Mouse (Mus musculus): ENCODE measurements around the gene Dcaf12. TPM values are rescaled to one million over a fixed set of nuclear protein-coding genes. Genes with fewer than 3 reads are reported as not detected.

Gene Dcaf12
- polyA plus RNA-seq, 1 experiment: 37.7 TPM

DNA sequence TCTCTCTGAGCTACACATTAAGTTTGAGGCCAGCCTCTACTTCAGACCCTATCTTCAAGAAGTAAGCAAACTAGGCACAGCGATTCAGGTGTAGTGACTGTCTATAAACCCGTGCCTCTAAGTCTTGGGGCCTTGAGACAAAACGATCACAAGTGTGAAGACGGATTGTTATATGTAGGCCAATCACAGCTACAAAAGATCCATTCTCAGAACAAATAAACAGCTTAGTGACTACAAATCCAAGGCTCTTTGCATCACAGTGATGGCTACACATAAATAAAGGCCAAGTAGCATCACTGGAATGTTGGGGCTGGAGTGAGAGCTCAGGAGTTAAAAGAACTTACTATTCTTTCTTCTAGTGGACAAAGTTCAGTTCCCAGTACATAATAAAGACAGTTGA, 55.7 kb downstream of the Dcaf12 start:
- no peak overlapping the region for H3K27ac ChIP-seq (ENCODE audit: control insufficient read depth, insufficient read depth, low read length)
- WGBS: 97% methylated on average over 4 of the region's 4 CpGs
- no peaks in the 10 kb centered on the region for H3K27me3 ChIP-seq (ENCODE audit: control insufficient read depth, insufficient read depth, low read length)
- no peaks in the 10 kb centered on the region; the same call in 1 of the 2 replicates for H3K4me1 ChIP-seq (replicated peaks; ENCODE audit: control insufficient read depth, insufficient read depth, low read length)
- H3K36me3 ChIP-seq (ENCODE audit: control insufficient read depth, insufficient read depth, low read length): peaks cover 11% of the 10 kb centered on the region
- TF ChIP-seq POLR2A (IDR thresholded peaks at IDR 0.05; ENCODE audit: control insufficient read depth, extremely low read depth, insufficient read depth, low read length, poor library complexity) (no peak), CTCF (IDR thresholded peaks at IDR 0.05; ENCODE audit: borderline replicate concordance, control insufficient read depth, extremely low read depth, insufficient read depth, low read length, poor library complexity) (no peak)
- DNase-seq: no peak
- H3K4me3 ChIP-seq (ENCODE audit: control insufficient read depth, insufficient read depth, low read length): no peak overlapping the region

DNA sequence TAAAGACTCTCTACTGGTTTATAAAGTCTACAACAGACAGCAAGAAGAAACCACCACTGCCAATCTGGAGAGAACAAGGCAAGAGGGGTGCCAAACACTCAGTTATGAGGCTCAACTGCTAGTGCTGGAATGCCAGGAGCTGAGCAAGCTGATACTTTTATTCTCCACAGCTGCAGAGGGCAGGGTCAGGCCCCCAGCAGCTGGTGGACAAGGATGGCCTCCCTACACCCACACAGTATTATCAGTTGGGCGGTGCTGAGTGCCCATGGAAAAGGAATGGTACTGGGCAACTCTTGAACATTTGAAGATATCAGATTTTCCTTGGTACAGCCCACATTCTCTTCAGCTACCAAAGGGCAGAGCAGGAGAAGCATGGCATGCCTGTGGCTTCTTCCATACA, 56.9 kb downstream of the Dcaf12 start:
- no peak for DNase-seq
- WGBS: 100% methylated on average over 1 of the region's 1 CpGs

DNA sequence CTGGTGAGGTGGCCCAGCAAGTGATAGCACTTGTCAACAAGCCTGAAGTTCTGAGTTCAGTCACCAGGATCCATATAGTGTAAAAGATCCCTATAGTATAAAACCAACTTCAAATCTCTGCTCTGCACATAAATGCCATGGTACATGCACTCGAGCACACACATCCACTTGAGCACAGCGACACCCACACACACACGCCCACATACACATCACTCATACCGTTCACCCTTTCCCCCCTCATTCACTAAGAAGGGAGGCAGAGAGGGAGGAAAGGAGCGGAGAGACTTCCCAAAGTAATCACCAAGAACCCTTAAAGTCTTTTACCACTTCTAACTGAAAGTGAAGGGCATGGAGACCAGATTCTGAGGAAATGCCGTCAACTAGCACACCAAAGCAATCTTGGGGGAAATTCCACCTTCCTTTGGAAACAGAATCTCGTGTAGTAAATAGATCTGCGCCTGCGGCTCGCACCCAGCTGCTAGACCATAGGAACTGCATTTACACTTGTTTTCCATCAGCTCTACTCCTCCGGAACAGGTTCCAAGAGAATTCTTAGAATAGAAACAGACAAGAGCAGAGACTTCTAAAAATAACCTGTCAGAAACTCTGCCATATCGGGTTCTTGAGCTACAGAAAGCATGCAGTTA, 59.0 kb downstream of the Dcaf12 start:
- TF ChIP-seq POLR2A (IDR thresholded peaks at IDR 0.05; ENCODE audit: control insufficient read depth, extremely low read depth, insufficient read depth, low read length, poor library complexity): no peak
- no peak for TF ChIP-seq CTCF (IDR thresholded peaks at IDR 0.05; ENCODE audit: borderline replicate concordance, control insufficient read depth, extremely low read depth, insufficient read depth, low read length, poor library complexity)
- 91% methylated on average over 12 of the region's 12 CpGs for WGBS
- Histone ChIP-seq H3K4me3 (ENCODE audit: control insufficient read depth, insufficient read depth, low read length) (no peak overlapping the region), H3K4me1 (replicated peaks; ENCODE audit: control insufficient read depth, insufficient read depth, low read length) (no peaks in the 10 kb centered on the region; the same call in 1 of the 2 replicates), H3K36me3 (ENCODE audit: control insufficient read depth, insufficient read depth, low read length) (0 out of 2 replicates have a peak, but pooled peaks cover 5% of the 10 kb centered on the region), H3K27ac (ENCODE audit: control insufficient read depth, insufficient read depth, low read length) (no peak overlapping the region), H3K27me3 (ENCODE audit: control insufficient read depth, insufficient read depth, low read length) (no peaks in the 10 kb centered on the region)
- no peak for DNase-seq

More for the DNA sequence above, 56.9 kb downstream of the Dcaf12 start:
- TF ChIP-seq POLR2A (IDR thresholded peaks at IDR 0.05; ENCODE audit: control insufficient read depth, extremely low read depth, insufficient read depth, low read length, poor library complexity) (no peak), CTCF (IDR thresholded peaks at IDR 0.05; ENCODE audit: borderline replicate concordance, control insufficient read depth, extremely low read depth, insufficient read depth, low read length, poor library complexity) (no peak)
- Histone ChIP-seq H3K36me3 (ENCODE audit: control insufficient read depth, insufficient read depth, low read length) (peaks cover 9% of the 10 kb centered on the region), H3K4me3 (ENCODE audit: control insufficient read depth, insufficient read depth, low read length) (no peak overlapping the region), H3K4me1 (replicated peaks; ENCODE audit: control insufficient read depth, insufficient read depth, low read length) (no peaks in the 10 kb centered on the region; the same call in 1 of the 2 replicates), H3K27me3 (ENCODE audit: control insufficient read depth, insufficient read depth, low read length) (no peaks in the 10 kb centered on the region), H3K27ac (ENCODE audit: control insufficient read depth, insufficient read depth, low read length) (no peak overlapping the region)

DNA sequence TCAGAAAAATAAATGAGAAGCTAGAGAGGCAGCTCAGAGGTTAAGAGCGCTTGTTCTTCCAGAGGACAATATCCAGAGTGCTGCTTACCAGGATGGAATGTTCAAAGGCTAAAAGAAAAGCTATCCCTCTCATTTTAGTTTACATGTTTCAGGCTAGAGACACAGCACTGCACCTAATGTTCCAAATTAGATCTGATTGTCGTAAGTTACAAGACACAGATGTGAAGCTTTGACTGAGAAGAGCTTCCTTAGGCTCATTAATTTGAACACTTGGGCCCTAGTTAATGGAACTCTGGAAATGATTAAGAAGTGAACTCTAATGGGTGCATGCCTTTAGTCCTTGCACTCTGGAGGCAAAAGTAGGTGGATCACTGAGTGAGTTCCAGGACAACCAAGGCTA, 60.9 kb downstream of the Dcaf12 start:
- peaks cover 25% of the 10 kb centered on the region for H3K36me3 ChIP-seq (ENCODE audit: control insufficient read depth, insufficient read depth, low read length)
- no peak overlapping the region for H3K4me3 ChIP-seq (ENCODE audit: control insufficient read depth, insufficient read depth, low read length)
- TF ChIP-seq CTCF (IDR thresholded peaks at IDR 0.05; ENCODE audit: borderline replicate concordance, control insufficient read depth, extremely low read depth, insufficient read depth, low read length, poor library complexity) (no peak), POLR2A (IDR thresholded peaks at IDR 0.05; ENCODE audit: control insufficient read depth, extremely low read depth, insufficient read depth, low read length, poor library complexity) (no peak)
- H3K27ac ChIP-seq (ENCODE audit: control insufficient read depth, insufficient read depth, low read length): no peak overlapping the region
- H3K4me1 ChIP-seq (replicated peaks; ENCODE audit: control insufficient read depth, insufficient read depth, low read length): no peaks in the 10 kb centered on the region; the same call in 1 of the 2 replicates
- DNase-seq: no peak
- 99% methylated on average over 2 of the region's 2 CpGs for whole genome bisulfite sequencing
- no peaks in the 10 kb centered on the region for H3K27me3 ChIP-seq (ENCODE audit: control insufficient read depth, insufficient read depth, low read length)

DNA sequence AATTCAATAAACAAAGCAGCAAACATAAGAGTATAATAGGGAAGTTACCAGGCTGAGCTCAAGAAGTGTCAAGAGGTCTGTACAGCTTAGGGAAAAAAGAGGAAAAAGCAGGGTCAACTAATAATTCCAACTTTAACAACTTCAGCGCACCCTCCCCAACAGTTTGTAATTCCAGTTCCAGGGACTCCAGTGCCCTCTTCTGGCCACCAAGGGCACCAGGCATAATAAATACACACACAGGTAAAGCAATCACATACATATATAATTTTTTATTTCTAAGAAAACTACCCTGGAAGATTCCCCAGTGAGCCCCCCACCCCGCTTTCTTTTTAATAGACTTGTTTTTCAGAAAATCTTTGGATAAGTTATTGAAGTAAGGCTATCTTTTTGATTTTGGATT, 69.3 kb downstream of the Dcaf12 start:
- H3K36me3 ChIP-seq (ENCODE audit: control insufficient read depth, insufficient read depth, low read length): peaks cover 45% of the 10 kb centered on the region
- H3K4me1 ChIP-seq (replicated peaks; ENCODE audit: control insufficient read depth, insufficient read depth, low read length): peaks cover 3% of the 10 kb centered on the region; the same call in 1 of the 2 replicates
- H3K27me3 ChIP-seq (ENCODE audit: control insufficient read depth, insufficient read depth, low read length): no peaks in the 10 kb centered on the region
- DNase-seq: no peak
- 98% methylated on average over 2 of the region's 2 CpGs for WGBS
- TF ChIP-seq CTCF (IDR thresholded peaks at IDR 0.05; ENCODE audit: borderline replicate concordance, control insufficient read depth, extremely low read depth, insufficient read depth, low read length, poor library complexity) (no peak), POLR2A (IDR thresholded peaks at IDR 0.05; ENCODE audit: control insufficient read depth, extremely low read depth, insufficient read depth, low read length, poor library complexity) (no peak)
- no peak overlapping the region for H3K27ac ChIP-seq (ENCODE audit: control insufficient read depth, insufficient read depth, low read length)
- H3K4me3 ChIP-seq (ENCODE audit: control insufficient read depth, insufficient read depth, low read length): no peak overlapping the region

Other genes with a start within 250 kb of the Dcaf12 start
- 18.8 and 21.1 TPM in 2 replicates for gene Aqp3, start 216.7 kb downstream of the Dcaf12 start, polyA plus RNA-seq (2012; rRNA removed)
- gene Nol6, start 190.4 kb downstream of the Dcaf12 start, polyA plus RNA-seq (2012; rRNA removed): 47.8 and 54.1 TPM in 2 replicates
- gene Ube2r2, start 179.1 kb downstream of the Dcaf12 start, polyA plus RNA-seq (2012; rRNA removed): 41.1 and 47.5 TPM in 2 replicates
- 183 and 221 TPM in 2 replicates for gene Ubap2, start 39.7 kb downstream of the Dcaf12 start, polyA plus RNA-seq (2012; rRNA removed)
- 23.1 and 29.2 TPM in 2 replicates for gene Ubap1, start 34.1 kb upstream of the Dcaf12 start, polyA plus RNA-seq (2012; rRNA removed)
- 5.6 and 9.1 TPM in 2 replicates for gene Kif24, start 150.0 kb upstream of the Dcaf12 start, polyA plus RNA-seq (2012; rRNA removed)
- 6.1 and 6.6 TPM in 2 replicates for gene Nudt2, start 150.3 kb upstream of the Dcaf12 start, polyA plus RNA-seq (2012; rRNA removed)
- 2.1 and 2.6 TPM in 2 replicates for gene AI464131, start 188.2 kb upstream of the Dcaf12 start, polyA plus RNA-seq (2012; rRNA removed)
- 0.87 and 1.7 TPM in 2 replicates for gene 1110017D15Rik, start 202.4 kb upstream of the Dcaf12 start, polyA plus RNA-seq (2012; rRNA removed)

Measured in thymus, adult 2 months (tissue).